Mouse (Mus musculus) lung, embryonic 15.5 days (tissue): ENCODE results near the gene Mgam. TPM values are rescaled to one million over a fixed set of nuclear protein-coding genes. Genes with fewer than 3 reads are reported as not detected.
"Not testable (repeated sequence)": the region's sequence is repeated elsewhere in the genome, so short reads cannot be mapped to it uniquely, and the experiment has no call there.

Experiments used
- ATAC-seq: fragments of 200-750 bp; cut with Nextera tagmentation; 2 replicates; pipeline ENCODE4 v1.8.0; 2017; ENCODE audit warnings: moderate number of reproducible peaks, borderline replicate concordance; ENCODE audit not compliant: low FRiP score, low TSS enrichment; ENCODE audit errors: extremely low read depth
- H3K27ac ChIP-seq: fragments of 300-500 bp; sonication (generic); 2 replicates; pipeline ENCODE4 v1.5.1; 2015; ENCODE audit warnings: moderate library complexity, mild to moderate bottlenecking, inconsistent platforms
- H3K27me3 ChIP-seq: fragments of 300-500 bp; sonication (generic); 2 replicates; pipeline ENCODE4 v1.6.1; 2015; ENCODE audit warnings: inconsistent platforms
- H3K36me3 ChIP-seq: fragments of 300-500 bp; sonication (generic); 2 replicates; pipeline ENCODE4 v1.6.1; 2015; ENCODE audit warnings: inconsistent platforms
- H3K4me1 ChIP-seq: fragments of 300-500 bp; sonication (generic); 2 replicates; pipeline ENCODE4 v1.6.1; 2015; ENCODE audit warnings: inconsistent platforms
- H3K4me2 ChIP-seq: fragments of 300-500 bp; sonication (generic); 2 replicates; pipeline ENCODE4 v1.6.1; 2015; ENCODE audit warnings: inconsistent platforms, mild to moderate bottlenecking, moderate library complexity
- H3K4me3 ChIP-seq: fragments of 300-500 bp; sonication (generic); 2 replicates; pipeline ENCODE4 v1.5.1; 2015; ENCODE audit warnings: mild to moderate bottlenecking, inconsistent platforms
- H3K9ac ChIP-seq: fragments of 300-500 bp; sonication (generic); 2 replicates; pipeline ENCODE4 v1.6.1; 2015; ENCODE audit warnings: inconsistent platforms
- H3K9me3 ChIP-seq: fragments of 300-500 bp; sonication (generic); 2 replicates; pipeline ENCODE4 v1.6.1; 2016; ENCODE audit warnings: inconsistent platforms
- WGBS: fragments of 180-500 bp; shearing (Covaris S2); methylation state at CpG from one replicate; pipeline ENCODE4 v1.1.7; 2015; 5-methylcytosine and 5-hydroxymethylcytosine counted together
- polyA plus RNA-seq: library from polyadenylated mRNA; unstranded; fragments of >200 nt; fragmentation: Nextera tagmentation; extraction: Ambion mirVana; gene quantifications from 2 replicates; pipeline ENCODE4 v1.2.1, GENCODE M21; 2015

Gene Mgam
- polyA plus RNA-seq, 1 experiment from 2014 or later = 0.07 TPM

DNA sequence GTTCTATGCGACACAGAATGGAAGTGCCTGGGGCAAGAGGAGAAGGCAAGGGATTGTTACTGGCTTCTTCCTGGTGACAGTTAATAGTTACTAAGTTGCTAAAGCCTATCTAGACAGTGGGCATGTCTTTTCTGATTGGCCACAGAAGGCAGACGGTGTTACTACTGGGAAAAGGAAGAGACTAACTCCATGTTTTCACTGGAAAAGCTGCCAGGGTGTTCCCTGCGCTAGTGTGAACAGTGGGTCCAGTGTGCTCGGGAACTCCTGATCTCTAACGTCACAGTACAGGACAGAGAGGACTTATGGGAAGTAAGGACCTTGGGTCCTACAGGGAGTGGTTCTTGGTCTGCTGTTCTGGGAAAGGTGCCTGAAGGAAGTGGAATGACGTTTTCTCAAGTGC is 6.9 kb downstream of the Mgam start:
- H3K4me2 ChIP-seq = no peak overlapping the region
- H3K4me3 ChIP-seq = no peak overlapping the region
- WGBS = 75% methylated on average over 6 of the region's 6 CpGs
- H3K4me1 ChIP-seq = no peaks in the 10 kb centered on the region
- no peak for ATAC-seq
- no peaks in the 10 kb centered on the region for H3K9me3 ChIP-seq
- no peak overlapping the region for H3K9ac ChIP-seq
- H3K27me3 ChIP-seq = no peaks in the 10 kb centered on the region
- no peaks in the 10 kb centered on the region for H3K36me3 ChIP-seq
- no peak overlapping the region for H3K27ac ChIP-seq

DNA sequence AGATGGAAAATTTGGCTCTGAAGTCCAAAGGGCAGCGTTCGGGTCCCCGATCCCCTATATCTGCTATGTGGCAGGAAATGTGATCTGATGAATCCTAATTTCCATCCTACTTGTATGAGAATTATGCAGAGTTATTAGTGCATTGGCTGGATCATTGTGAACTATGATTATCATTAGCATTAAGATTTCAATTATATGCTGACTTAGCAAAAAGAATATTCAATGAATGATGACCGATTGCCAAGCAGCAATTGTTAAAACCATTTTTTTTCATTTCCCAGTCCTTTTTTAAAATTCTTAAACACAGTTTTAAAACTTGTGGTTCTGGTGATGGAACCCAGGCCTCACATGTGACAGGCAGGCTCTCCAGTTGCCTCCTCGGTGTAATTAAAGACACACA is 9.1 kb downstream of the Mgam start:
- Histone ChIP-seq H3K9ac (no peak overlapping the region), H3K4me3 (no peak overlapping the region), H3K4me2 (no peak overlapping the region), H3K27me3 (no peaks in the 10 kb centered on the region), H3K9me3 (no peaks in the 10 kb centered on the region), H3K4me1 (no peaks in the 10 kb centered on the region), H3K27ac (no peak overlapping the region), H3K36me3 (no peaks in the 10 kb centered on the region)
- 89% methylated on average over 5 of the region's 5 CpGs for WGBS
- no peak for ATAC-seq

DNA sequence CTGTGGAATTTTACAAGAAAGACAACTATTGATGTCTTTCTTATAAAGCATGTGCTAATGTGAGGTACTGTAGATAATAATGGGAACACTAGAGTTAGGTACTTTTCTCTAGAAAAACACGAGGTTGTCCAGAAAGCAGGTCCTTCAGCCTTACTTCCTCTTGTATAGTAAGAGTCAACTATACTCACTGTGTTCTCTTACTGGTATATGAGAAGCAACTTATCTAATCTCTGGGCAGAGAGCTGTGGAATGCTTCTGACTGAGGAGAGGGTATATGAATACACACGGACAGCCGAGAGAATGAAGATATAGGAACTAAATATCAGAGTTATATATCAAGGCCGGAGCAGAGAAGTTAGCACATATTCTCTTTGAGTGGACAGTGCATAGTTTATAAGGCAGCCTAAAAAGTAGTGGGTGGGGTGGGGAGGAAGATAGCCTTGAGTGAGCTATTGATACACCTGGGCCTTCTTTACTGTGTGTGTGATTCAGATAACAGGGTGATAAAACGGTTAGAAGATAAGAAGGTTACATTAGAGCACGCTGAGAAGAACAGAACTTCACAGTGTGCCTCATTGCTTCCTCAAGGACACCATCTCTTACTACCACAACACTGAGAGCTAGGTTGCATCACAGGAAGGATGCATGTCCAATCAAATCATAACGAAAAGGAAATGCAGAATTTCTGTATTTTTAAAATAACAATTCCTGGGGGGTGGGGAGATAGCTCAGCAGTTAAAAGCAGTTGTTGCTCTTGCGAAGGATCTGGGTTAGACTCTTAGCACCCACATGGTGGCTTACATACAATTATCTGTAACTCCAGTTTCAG is 12.3 kb downstream of the Mgam start:
- WGBS = 65% methylated on average over 8 of the region's 8 CpGs
- Histone ChIP-seq H3K27me3 (no peaks in the 10 kb centered on the region), H3K4me2 (no peak overlapping the region), H3K9me3 (no peaks in the 10 kb centered on the region), H3K27ac (no peak overlapping the region), H3K36me3 (no peaks in the 10 kb centered on the region), H3K4me3 (no peak overlapping the region), H3K9ac (no peak overlapping the region), H3K4me1 (no peaks in the 10 kb centered on the region)
- ATAC-seq = no peak

DNA sequence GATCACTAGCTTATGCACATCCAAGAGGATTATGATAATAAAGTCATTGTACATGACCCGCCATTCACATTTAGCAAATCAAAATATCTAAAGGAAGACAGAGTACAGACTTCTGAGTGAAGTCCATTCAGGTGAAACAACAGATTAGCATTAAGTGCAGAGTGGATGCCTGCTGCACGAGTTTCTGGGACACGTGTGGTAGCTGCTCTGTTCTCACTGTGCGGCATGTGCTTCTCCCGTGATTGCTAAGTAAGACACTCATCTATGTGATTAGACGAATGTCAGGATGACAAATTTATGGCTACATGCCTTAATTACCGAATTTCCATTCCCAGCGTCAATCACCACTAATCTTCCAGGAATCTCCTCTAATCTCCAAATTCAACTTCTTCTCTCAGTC is 17.1 kb downstream of the Mgam start:
- H3K9me3 ChIP-seq = no peaks in the 10 kb centered on the region
- 77% methylated on average over 8 of the region's 8 CpGs for WGBS
- H3K4me3 ChIP-seq = no peak overlapping the region
- no peak overlapping the region for H3K27ac ChIP-seq
- H3K36me3 ChIP-seq = no peaks in the 10 kb centered on the region
- no peaks in the 10 kb centered on the region for H3K4me1 ChIP-seq
- no peak for ATAC-seq
- H3K9ac ChIP-seq = no peak overlapping the region
- no peak overlapping the region for H3K4me2 ChIP-seq
- no peaks in the 10 kb centered on the region for H3K27me3 ChIP-seq

GRCm38 (mm10) chr6:40650953-40651352 is 22.3 kb downstream of the Mgam start:
- Histone ChIP-seq H3K4me2 (no peak overlapping the region), H3K36me3 (no peaks in the 10 kb centered on the region), H3K27ac (no peak overlapping the region), H3K4me1 (no peaks in the 10 kb centered on the region), H3K9ac (no peak overlapping the region), H3K9me3 (no peaks in the 10 kb centered on the region), H3K27me3 (no peaks in the 10 kb centered on the region), H3K4me3 (no peak overlapping the region)
- 87% methylated on average over 1 of the region's 1 CpGs for WGBS
- ATAC-seq = no peak

DNA sequence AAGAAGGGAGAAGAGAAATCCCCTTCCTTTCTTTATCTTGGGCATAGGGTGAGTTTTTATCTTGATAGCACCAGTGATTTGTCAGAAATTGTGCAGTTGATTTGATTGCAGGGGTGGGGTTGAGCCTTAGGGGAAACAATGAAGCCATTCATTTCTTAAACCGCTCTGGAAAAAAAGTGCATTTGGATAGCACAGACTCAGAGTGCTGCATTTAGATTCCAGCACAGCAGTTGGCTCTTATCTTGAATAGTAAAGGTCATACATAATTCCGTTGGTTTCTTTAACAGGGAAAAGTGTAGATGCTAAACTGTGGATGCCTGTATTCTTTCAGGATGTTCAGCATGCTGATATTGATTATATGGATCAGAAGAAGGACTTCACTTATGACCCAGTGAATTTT is 32.3 kb downstream of the Mgam start:
- Histone ChIP-seq H3K9ac (no peak overlapping the region), H3K4me3 (no peak overlapping the region), H3K27me3 (no peaks in the 10 kb centered on the region), H3K4me1 (no peaks in the 10 kb centered on the region), H3K9me3 (no peaks in the 10 kb centered on the region), H3K27ac (no peak overlapping the region), H3K4me2 (no peak overlapping the region), H3K36me3 (no peaks in the 10 kb centered on the region)
- 30% methylated on average over 2 of the region's 2 CpGs for WGBS
- no peak for ATAC-seq

- Histone ChIP-seq H3K27ac (no peak overlapping the region), H3K27me3 (no peaks in the 10 kb centered on the region), H3K4me1 (no peaks in the 10 kb centered on the region), H3K9me3 (no peaks in the 10 kb centered on the region), H3K9ac (no peak overlapping the region), H3K4me3 (no peak overlapping the region), H3K36me3 (no peaks in the 10 kb centered on the region), H3K4me2 (no peak overlapping the region)
- 4% methylated on average over 5 of the region's 5 CpGs for WGBS
- ATAC-seq = no peak
These were observed 60.5 kb downstream of the Mgam start for GRCm38 (mm10) chr6:40689180-40689579.

DNA sequence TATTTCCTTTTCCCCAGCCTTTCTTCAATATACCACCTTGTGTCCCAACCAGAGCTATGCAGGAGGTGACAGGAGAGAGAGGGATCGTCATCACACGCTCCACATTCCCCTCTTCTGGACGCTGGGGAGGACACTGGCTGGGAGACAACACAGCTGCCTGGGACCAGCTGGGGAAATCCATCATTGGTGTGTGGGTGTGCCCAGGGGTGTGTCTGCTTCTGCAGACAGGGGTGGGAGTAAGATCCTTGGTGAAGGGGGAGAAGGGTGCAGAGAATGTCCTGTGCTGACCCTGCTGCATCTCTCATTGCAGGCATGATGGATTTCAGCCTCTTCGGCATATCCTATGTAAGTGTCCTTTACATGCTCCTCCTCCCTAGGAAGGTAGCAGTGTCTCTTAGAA is 63.4 kb downstream of the Mgam start:
- not testable (repeated sequence) for H3K27me3 ChIP-seq, H3K4me2 ChIP-seq, H3K9ac ChIP-seq, H3K4me3 ChIP-seq, H3K27ac ChIP-seq, H3K4me1 ChIP-seq, ATAC-seq, H3K9me3 ChIP-seq, H3K36me3 ChIP-seq
- 17% methylated on average over 3 of the region's 4 CpGs for WGBS

GRCm38 (mm10) chr6:40713494-40713893 is 84.9 kb downstream of the Mgam start:
- ATAC-seq, H3K9ac ChIP-seq, H3K27ac ChIP-seq, H3K36me3 ChIP-seq, H3K4me2 ChIP-seq, H3K4me3 ChIP-seq, H3K4me1 ChIP-seq, H3K9me3 ChIP-seq, H3K27me3 ChIP-seq: not testable (repeated sequence)
- 84% methylated on average over 5 of the region's 5 CpGs for WGBS

DNA sequence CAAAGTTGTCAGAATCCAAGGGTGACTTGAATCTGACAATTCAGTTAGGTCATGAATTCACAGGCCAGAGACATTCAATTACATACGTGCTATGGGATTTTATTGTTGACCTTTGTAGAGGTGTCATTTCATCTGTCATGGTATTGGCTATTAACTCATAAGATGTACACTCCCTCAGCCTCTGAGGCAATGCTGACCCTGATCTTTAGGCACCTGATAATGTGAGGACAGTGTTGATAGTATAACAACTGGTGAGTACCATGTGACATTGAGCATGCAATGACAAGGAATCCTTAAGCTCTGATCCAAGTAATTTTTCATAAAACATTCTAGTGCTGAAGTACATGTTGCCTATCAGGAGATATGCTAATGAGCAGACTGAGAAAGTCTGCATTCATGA is 87.1 kb downstream of the Mgam start:
- H3K27ac ChIP-seq = no peak overlapping the region
- H3K36me3 ChIP-seq = no peaks in the 10 kb centered on the region
- no peaks in the 10 kb centered on the region for H3K9me3 ChIP-seq
- no peak for ATAC-seq
- H3K27me3 ChIP-seq = no peaks in the 10 kb centered on the region
- H3K9ac ChIP-seq = no peak overlapping the region
- WGBS = 50% methylated on average over 1 of the region's 1 CpGs
- H3K4me3 ChIP-seq = no peak overlapping the region
- H3K4me2 ChIP-seq = no peak overlapping the region
- H3K4me1 ChIP-seq = no peaks in the 10 kb centered on the region

DNA sequence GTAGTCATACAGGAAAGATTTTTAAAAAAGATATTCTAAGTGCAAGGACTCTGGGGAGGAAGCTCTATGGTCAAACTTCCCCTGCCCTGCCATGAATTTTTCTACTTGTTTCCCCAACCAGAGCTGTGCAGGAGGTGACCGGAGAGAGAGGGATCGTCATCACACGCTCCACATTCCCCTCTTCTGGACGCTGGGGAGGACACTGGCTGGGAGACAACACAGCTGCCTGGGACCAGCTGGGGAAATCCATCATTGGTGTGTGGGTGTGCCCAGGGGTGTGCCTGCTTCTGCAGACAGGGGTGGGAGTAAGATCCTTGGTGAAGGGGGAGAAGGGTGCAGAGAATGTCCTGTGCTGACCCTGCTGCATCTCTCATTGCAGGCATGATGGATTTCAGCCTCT is 99.9 kb downstream of the Mgam start:
- not testable (repeated sequence) for H3K4me2 ChIP-seq
- WGBS = 25% methylated on average over 4 of the region's 4 CpGs

GRCm38 (mm10) chr6:40739545-40739944 is 110.9 kb downstream of the Mgam start:
- Histone ChIP-seq H3K27me3 (no peaks in the 10 kb centered on the region), H3K4me3 (no peak overlapping the region), H3K4me1 (no peaks in the 10 kb centered on the region), H3K9me3 (no peaks in the 10 kb centered on the region), H3K27ac (no peak overlapping the region), H3K4me2 (no peak overlapping the region), H3K9ac (no peak overlapping the region), H3K36me3 (no peaks in the 10 kb centered on the region)
- 85% methylated on average over 3 of the region's 3 CpGs for WGBS
- ATAC-seq = no peak

More for the DNA sequence above, 99.9 kb downstream of the Mgam start:
- not testable (repeated sequence) for H3K27me3 ChIP-seq, H3K4me1 ChIP-seq, H3K9me3 ChIP-seq, H3K36me3 ChIP-seq, H3K4me3 ChIP-seq, H3K9ac ChIP-seq, H3K27ac ChIP-seq, ATAC-seq

DNA sequence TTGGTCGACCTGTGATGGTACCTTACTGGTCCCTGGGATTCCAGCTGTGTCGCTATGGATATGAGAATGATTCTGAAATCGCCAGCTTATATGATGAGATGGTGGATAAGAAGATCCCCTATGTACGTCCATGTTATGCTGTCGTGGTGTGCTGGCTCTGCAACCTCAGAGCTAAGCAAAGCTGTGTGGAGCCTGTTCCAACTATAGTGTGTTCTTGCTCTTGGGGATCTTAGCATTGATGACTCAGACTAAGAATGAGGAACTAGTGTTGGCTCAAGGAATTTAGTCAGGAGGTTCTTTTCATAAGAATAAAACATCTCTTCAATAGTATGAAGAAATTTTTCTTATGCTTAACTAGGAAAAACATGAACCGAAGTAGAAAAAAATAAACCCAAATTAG is 120.4 kb downstream of the Mgam start:
- H3K36me3 ChIP-seq, H3K9ac ChIP-seq, H3K9me3 ChIP-seq, H3K27me3 ChIP-seq, H3K4me3 ChIP-seq, H3K4me1 ChIP-seq, H3K4me2 ChIP-seq, H3K27ac ChIP-seq, ATAC-seq: not testable (repeated sequence)
- 71% methylated on average over 6 of the region's 6 CpGs for WGBS
